Comparison of ENCODE assay signal across 8 mouse cellular contexts in genomic region chr3:95930471-95930789, GRCm38 (mm10). TPM values are rescaled to one million over a fixed set of nuclear protein-coding genes. Genes with fewer than 3 reads are reported as not detected.
DNase-seq lines count a peak whose midpoint lies in the region; ATAC-seq and TF ChIP-seq lines count a peak whose summit lies in the region.

No protein-coding gene starts in this region.

- H3K9me3 ChIP-seq in kidney, embryonic 15.5 days (replicated peaks) = no peaks in the 10 kb centered on the region
- no peaks in the 10 kb centered on the region for H3K9me3 ChIP-seq in intestine, embryonic 14.5 days (ENCODE audit: control insufficient read depth, low read length)
- H3K9me3 ChIP-seq in midbrain, postnatal 0 days (ENCODE audit: low read length) = no peaks in the 10 kb centered on the region

- no peak for TF ChIP-seq CTCF in midbrain, postnatal 0 days (IDR thresholded peaks at IDR 0.05)

- no peak for DNase-seq in kidney, adult 11 months
- peak; percentile 66 for DNase-seq in intestine, embryonic 14.5 days (ENCODE audit: low spot score)
- DNase-seq in midbrain, postnatal 0 days (ENCODE audit: low spot score) = no peak
- DNase-seq in right cerebral cortex, adult 2 months (ENCODE audit: low spot score in 2 of 2) = no peak

- 1% methylated on average over 5 of the region's 5 CpGs for WGBS in kidney, embryonic 15.5 days
- under 1% methylated on average over 5 of the region's 5 CpGs for WGBS in intestine, embryonic 14.5 days
- 2% methylated on average over 5 of the region's 5 CpGs for WGBS in midbrain, postnatal 0 days

- peak overlapping the region; percentile 96 for H3K27ac ChIP-seq in kidney, embryonic 15.5 days
- no peak overlapping the region for H3K27ac ChIP-seq in brown adipose tissue, adult 24 weeks (replicated peaks; ENCODE audit: low read depth, low read length)
- H3K27ac ChIP-seq in intestine, embryonic 14.5 days (ENCODE audit: low read depth) = peak overlapping the region; percentile 94
- H3K27ac ChIP-seq in midbrain, postnatal 0 days (ENCODE audit: low read depth, low read length) = no peak overlapping the region

- peak overlapping the region; percentile 67 for H3K4me2 ChIP-seq in kidney, embryonic 15.5 days
- H3K4me2 ChIP-seq in intestine, embryonic 14.5 days (ENCODE audit: low read length) = peak overlapping the region; percentile 66
- peak overlapping the region; percentile 76 for H3K4me2 ChIP-seq in midbrain, postnatal 0 days (ENCODE audit: low read depth, low read length, poor library complexity, severe bottlenecking)

- H3K4me1 ChIP-seq in kidney, embryonic 15.5 days = peaks cover 28% of the 10 kb centered on the region
- no peaks in the 10 kb centered on the region for H3K4me1 ChIP-seq in brown adipose tissue, adult 24 weeks (ENCODE audit: control insufficient read depth, insufficient read depth, insufficient read length, low read length)
- 0 out of 2 replicates have a peak, but pooled peaks cover 15% of the 10 kb centered on the region for H3K4me1 ChIP-seq in intestine, embryonic 14.5 days (replicated peaks; ENCODE audit: control insufficient read depth, insufficient read depth, low read length)
- H3K4me1 ChIP-seq in midbrain, postnatal 0 days (ENCODE audit: insufficient read depth, low read length) = no peaks in the 10 kb centered on the region

- H3K4me3 ChIP-seq in kidney, embryonic 15.5 days (replicated peaks) = peak overlapping the region; percentile 90
- peak overlapping the region; percentile 99 for H3K4me3 ChIP-seq in brown adipose tissue, adult 24 weeks (ENCODE audit: insufficient read depth, low read depth, low read length)
- peak overlapping the region; percentile 95 for H3K4me3 ChIP-seq in intestine, embryonic 14.5 days (ENCODE audit: low read depth, low read length)
- H3K4me3 ChIP-seq in midbrain, postnatal 0 days (ENCODE audit: low read depth, low read length) = peak overlapping the region; percentile 87

- no peaks in the 10 kb centered on the region for H3K27me3 ChIP-seq in kidney, embryonic 15.5 days
- H3K27me3 ChIP-seq in intestine, embryonic 14.5 days (replicated peaks; ENCODE audit: control insufficient read depth, insufficient read depth, low read length) = no peaks in the 10 kb centered on the region
- no peaks in the 10 kb centered on the region for H3K27me3 ChIP-seq in midbrain, postnatal 0 days (ENCODE audit: insufficient read depth, low read length)

- H3K9ac ChIP-seq in kidney, embryonic 15.5 days = peak overlapping the region; percentile 98
- H3K9ac ChIP-seq in intestine, embryonic 14.5 days (ENCODE audit: low read length) = peak overlapping the region; percentile 99
- H3K9ac ChIP-seq in midbrain, postnatal 0 days (replicated peaks; ENCODE audit: low read length, poor library complexity, severe bottlenecking) = no peak overlapping the region

- ATAC-seq in kidney, embryonic 15.5 days (replicated peaks; ENCODE audit: low FRiP score) = no peak
- no peak for ATAC-seq in intestine, embryonic 14.5 days (replicated peaks; ENCODE audit: low FRiP score, low TSS enrichment, low read depth)
- no peak for ATAC-seq in midbrain, postnatal 0 days (ENCODE audit: low FRiP score)
- no peak for ATAC-seq in inflammation-experienced regulatory T-cells, adult 6 months
- no peak for ATAC-seq in monocyte, adult 5-6 weeks (replicated peaks; ENCODE audit: insufficient number of reproducible peaks, low FRiP score, low TSS enrichment, poor library complexity, severe bottlenecking)

- H3K36me3 ChIP-seq in kidney, embryonic 15.5 days = peaks cover 24% of the 10 kb centered on the region
- H3K36me3 ChIP-seq in intestine, embryonic 14.5 days (ENCODE audit: control insufficient read depth, insufficient read depth, low read length) = peaks cover 19% of the 10 kb centered on the region
- H3K36me3 ChIP-seq in midbrain, postnatal 0 days (ENCODE audit: insufficient read depth, low read length) = peaks cover 7% of the 10 kb centered on the region; the same call in 1 of the 2 replicates

RNA-seq across cellular contexts. Expression of gene Anp32e, which starts 1.4 kb away (rescaled TPM):
- 247 and 264 TPM in 2 replicates for polyA plus RNA-seq in kidney, embryonic 15.5 days (2015; fragmentation: Nextera tagmentation; extraction: Ambion mirVana)
- polyA plus RNA-seq in brown adipose tissue, adult 24 weeks (2012; ENCODE audit: insufficient read depth, insufficient read length, missing spikeins) = 78.5 and 88.8 TPM in 2 replicates
- polyA plus RNA-seq in intestine, embryonic 14.5 days (2014; fragmentation: Nextera tagmentation; extraction: Ambion mirVana) = 54.3 and 61.2 TPM in 2 replicates
- total RNA-seq in midbrain, postnatal 0 days (2014; rRNA removed) = 24.7 and 27.5 TPM in 2 replicates
- 70.9 and 86.9 TPM in 2 replicates for polyA plus RNA-seq in midbrain, postnatal 0 days (2015; fragmentation: Nextera tagmentation; extraction: Ambion mirVana)
- 100 to 1,000 TPM; 164 to 282 (median 210) TPM for polyA plus RNA-seq in inflammation-experienced regulatory T-cells, adult 6 months (2017; shearing (Covaris generic))
- 108 to 150 TPM (median 134 TPM) in 3 replicates for total RNA-seq in monocyte, adult 5-6 weeks (2017)

RNA-seq across cellular contexts. Expression of gene Car14, which starts 25.9 kb away (rescaled TPM):
- 17.3 and 22.5 TPM in 2 replicates for polyA plus RNA-seq in kidney, embryonic 15.5 days (2015; fragmentation: Nextera tagmentation; extraction: Ambion mirVana)
- 15.5 and 24.4 TPM in 2 replicates for polyA plus RNA-seq in brown adipose tissue, adult 24 weeks (2012; ENCODE audit: insufficient read depth, insufficient read length, missing spikeins)
- polyA plus RNA-seq in intestine, embryonic 14.5 days (2014; fragmentation: Nextera tagmentation; extraction: Ambion mirVana) = 2.7 and 4.3 TPM in 2 replicates
- 5.1 and 8.0 TPM in 2 replicates for total RNA-seq in midbrain, postnatal 0 days (2014; rRNA removed)
- 6.8 and 7.5 TPM in 2 replicates for polyA plus RNA-seq in midbrain, postnatal 0 days (2015; fragmentation: Nextera tagmentation; extraction: Ambion mirVana)
- polyA plus RNA-seq in inflammation-experienced regulatory T-cells, adult 6 months (2017; shearing (Covaris generic)) = not detected
- total RNA-seq in monocyte, adult 5-6 weeks (2017) = not detected in 3 replicates

RNA-seq across cellular contexts. Expression of gene Aph1a, which starts 36.7 kb away (rescaled TPM):
- polyA plus RNA-seq in kidney, embryonic 15.5 days (2015; fragmentation: Nextera tagmentation; extraction: Ambion mirVana) = 37.4 and 40.8 TPM in 2 replicates
- polyA plus RNA-seq in brown adipose tissue, adult 24 weeks (2012; ENCODE audit: insufficient read depth, insufficient read length, missing spikeins) = 75.1 and 82.8 TPM in 2 replicates
- 40.4 and 44.1 TPM in 2 replicates for polyA plus RNA-seq in intestine, embryonic 14.5 days (2014; fragmentation: Nextera tagmentation; extraction: Ambion mirVana)
- total RNA-seq in midbrain, postnatal 0 days (2014; rRNA removed) = 67.5 and 71.6 TPM in 2 replicates
- polyA plus RNA-seq in midbrain, postnatal 0 days (2015; fragmentation: Nextera tagmentation; extraction: Ambion mirVana) = 39.0 and 45.2 TPM in 2 replicates
- polyA plus RNA-seq in inflammation-experienced regulatory T-cells, adult 6 months (2017; shearing (Covaris generic)) = 10 to 100 TPM; 17.9 to 46.2 (median 27.0) TPM
- 27.5 to 35.0 TPM (median 32.8 TPM) in 3 replicates for total RNA-seq in monocyte, adult 5-6 weeks (2017)

RNA-seq across cellular contexts. Expression of gene BC028528, which starts 38.6 kb away (rescaled TPM):
- 38.0 and 42.3 TPM in 2 replicates for polyA plus RNA-seq in kidney, embryonic 15.5 days (2015; fragmentation: Nextera tagmentation; extraction: Ambion mirVana)
- polyA plus RNA-seq in brown adipose tissue, adult 24 weeks (2012; ENCODE audit: insufficient read depth, insufficient read length, missing spikeins) = 71.8 and 150 TPM in 2 replicates
- 20.8 and 23.9 TPM in 2 replicates for polyA plus RNA-seq in intestine, embryonic 14.5 days (2014; fragmentation: Nextera tagmentation; extraction: Ambion mirVana)
- 6.5 and 27.7 TPM in 2 replicates for total RNA-seq in midbrain, postnatal 0 days (2014; rRNA removed)
- polyA plus RNA-seq in midbrain, postnatal 0 days (2015; fragmentation: Nextera tagmentation; extraction: Ambion mirVana) = 14.6 and 18.8 TPM in 2 replicates
- 1 to 10 TPM in 1 of 3 experiments, under 1 TPM in 1, not detected in 1; 0.83 to 1.5 TPM for polyA plus RNA-seq in inflammation-experienced regulatory T-cells, adult 6 months (2017; shearing (Covaris generic))
- 148 to 259 TPM (median 230 TPM) in 3 replicates for total RNA-seq in monocyte, adult 5-6 weeks (2017)

RNA-seq across cellular contexts. Expression of gene Ciart, which starts 48.4 kb away (rescaled TPM):
- polyA plus RNA-seq in kidney, embryonic 15.5 days (2015; fragmentation: Nextera tagmentation; extraction: Ambion mirVana) = 5.9 and 6.6 TPM in 2 replicates
- polyA plus RNA-seq in brown adipose tissue, adult 24 weeks (2012; ENCODE audit: insufficient read depth, insufficient read length, missing spikeins) = 1.5 and 3.4 TPM in 2 replicates
- 6.7 and 7.9 TPM in 2 replicates for polyA plus RNA-seq in intestine, embryonic 14.5 days (2014; fragmentation: Nextera tagmentation; extraction: Ambion mirVana)
- 4.2 and 5.2 TPM in 2 replicates for total RNA-seq in midbrain, postnatal 0 days (2014; rRNA removed)
- polyA plus RNA-seq in midbrain, postnatal 0 days (2015; fragmentation: Nextera tagmentation; extraction: Ambion mirVana) = 9.3 and 12.6 TPM in 2 replicates
- polyA plus RNA-seq in inflammation-experienced regulatory T-cells, adult 6 months (2017; shearing (Covaris generic)) = 10 to 100 TPM in 1 of 3 experiments, 1 to 10 TPM in 2; 2.3 to 11.8 (median 6.6) TPM
- total RNA-seq in monocyte, adult 5-6 weeks (2017) = 6.4 to 16.6 TPM (median 10.2 TPM) in 3 replicates

Comparison
In these comparisons a context has a peak if more than half of its experiments do, and no peak if none do; other contexts are left out.
1. H3K27ac ChIP-seq: peak in kidney, embryonic 15.5 days (single experiment) and intestine, embryonic 14.5 days (single experiment); none in brown adipose tissue, adult 24 weeks (single experiment) and midbrain, postnatal 0 days (single experiment).
2. Peak in every context shown above with its lines, with median percentiles within 50 percentile points of each other: H3K4me2 ChIP-seq and H3K4me3 ChIP-seq.